Mouse (Mus musculus) fat pad, adult 2 months (tissue): ENCODE measurements at regions not wholly inside any gene's neighbourhood (a gene's known extent, or its start where the extent isn't known, plus 50 kb on each side); places are given as distances from the start of the nearest gene placed in this dataset.

Experiments
- DNase-seq: peaks from one replicate; pipeline ENCODE4 v3.0.0-alpha.2; 2011; ENCODE audit warnings: low read depth, low spot score; ENCODE audit errors: extremely low read depth

GRCm38 (mm10) chr9:113601451-113601850 is 106.6 kb downstream of the Pdcd6ip start:
- DNase-seq, result no peak

DNA sequence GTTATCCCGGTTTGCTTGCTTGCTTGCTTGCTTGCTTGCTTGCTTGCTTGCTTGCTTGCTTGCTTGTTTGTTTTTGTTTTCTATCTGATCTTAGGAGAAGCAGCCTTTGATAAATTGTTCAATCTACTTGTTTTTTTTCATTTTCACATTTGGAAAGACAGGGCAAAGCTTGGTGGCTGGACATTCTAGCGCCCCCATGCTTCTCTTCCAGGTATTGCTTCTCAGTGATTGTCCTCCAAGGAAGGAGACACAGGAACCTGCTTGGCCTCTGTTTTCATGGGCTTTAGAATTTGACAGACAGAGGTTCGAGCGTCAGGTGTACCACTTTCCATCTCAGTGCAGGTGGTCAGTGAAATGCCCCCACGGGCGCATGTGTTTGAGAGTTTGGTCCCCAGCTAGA is 120.8 kb downstream of the Pdcd6ip start:
- no peak for DNase-seq

DNA sequence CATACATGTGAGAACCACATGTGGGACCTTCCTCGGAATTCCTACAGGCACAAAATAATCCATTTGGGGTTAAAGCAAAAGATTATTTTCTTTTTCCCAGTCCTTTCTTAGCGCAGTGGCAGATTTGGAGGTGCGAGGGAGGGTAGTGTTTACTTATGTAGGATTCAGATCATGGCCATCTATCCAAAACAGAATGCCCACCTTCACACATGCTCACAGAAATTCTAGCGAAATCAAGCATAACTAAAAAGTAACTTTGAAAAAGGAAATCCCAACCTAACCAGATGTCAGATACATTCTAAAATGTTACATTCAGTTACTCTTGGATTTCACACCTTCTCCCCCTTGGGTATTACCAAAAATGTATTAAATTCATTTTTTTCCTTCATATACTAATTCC is 121.6 kb downstream of the Pdcd6ip start:
- DNase-seq, result no peak

DNA sequence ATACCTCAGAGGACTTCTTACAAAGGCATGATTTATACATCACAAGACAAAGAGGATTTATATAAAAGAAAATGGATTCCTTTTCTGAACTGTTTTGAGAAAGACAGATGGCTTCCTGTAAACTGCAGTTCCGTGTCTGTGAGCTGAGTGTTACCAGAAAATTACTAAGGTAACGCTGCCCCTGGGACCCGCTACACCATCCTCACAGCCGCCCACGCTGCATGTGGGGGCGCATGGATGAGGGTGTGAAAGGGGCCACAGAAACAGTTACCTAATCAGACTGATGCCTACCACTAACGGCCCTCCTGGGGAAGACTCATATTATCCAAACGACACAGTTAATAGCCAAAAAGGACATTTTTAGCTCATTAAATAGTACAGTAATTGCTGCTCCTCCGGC is 129.8 kb downstream of the Pdcd6ip start:
- DNase-seq, result no peak

DNA sequence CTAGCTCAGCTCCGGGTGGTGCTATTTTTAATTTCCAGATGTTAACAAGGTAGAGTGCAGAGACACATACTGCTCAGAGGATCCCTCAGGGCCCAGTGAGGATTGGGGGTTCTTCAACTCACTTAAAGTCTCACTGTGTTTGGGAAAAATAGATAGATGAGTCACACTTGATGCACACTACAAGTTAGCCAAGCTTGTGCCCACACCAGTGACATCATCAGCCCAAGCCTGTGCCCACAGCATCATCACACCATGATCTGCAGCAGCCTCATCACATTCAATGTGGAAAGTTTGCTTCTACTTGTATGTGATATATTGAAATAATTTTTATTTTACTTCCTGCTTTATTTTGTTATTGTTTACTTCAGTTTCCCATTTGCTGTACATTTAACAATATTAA is 139.2 kb downstream of the Pdcd6ip start:
- DNase-seq, result no peak

GRCm38 (mm10) chr9:113567705-113568104 is 140.4 kb downstream of the Pdcd6ip start:
- no peak for DNase-seq

DNA sequence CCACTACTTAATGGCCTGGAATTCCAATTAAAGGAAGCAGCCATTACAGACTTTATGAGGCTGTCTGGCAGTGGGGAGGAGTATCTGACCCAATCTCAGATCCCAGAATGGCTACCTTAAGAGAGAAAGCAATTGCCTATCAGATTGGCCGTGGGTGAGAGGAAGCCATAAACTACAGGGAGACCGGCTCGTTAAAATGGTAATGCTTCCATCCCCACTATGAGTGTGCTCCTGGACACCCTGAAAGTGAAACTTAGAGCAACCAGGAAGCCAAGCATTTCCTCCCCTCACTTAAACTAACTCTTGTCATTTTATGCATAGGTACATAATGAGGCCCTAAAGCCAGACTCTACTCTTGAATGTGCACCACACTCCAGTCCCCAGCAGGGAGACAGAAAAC is 141.4 kb downstream of the Pdcd6ip start:
- DNase-seq, result no peak

GRCm38 (mm10) chr9:113553911-113554310 is 154.1 kb downstream of the Pdcd6ip start:
- no peak for DNase-seq

DNA sequence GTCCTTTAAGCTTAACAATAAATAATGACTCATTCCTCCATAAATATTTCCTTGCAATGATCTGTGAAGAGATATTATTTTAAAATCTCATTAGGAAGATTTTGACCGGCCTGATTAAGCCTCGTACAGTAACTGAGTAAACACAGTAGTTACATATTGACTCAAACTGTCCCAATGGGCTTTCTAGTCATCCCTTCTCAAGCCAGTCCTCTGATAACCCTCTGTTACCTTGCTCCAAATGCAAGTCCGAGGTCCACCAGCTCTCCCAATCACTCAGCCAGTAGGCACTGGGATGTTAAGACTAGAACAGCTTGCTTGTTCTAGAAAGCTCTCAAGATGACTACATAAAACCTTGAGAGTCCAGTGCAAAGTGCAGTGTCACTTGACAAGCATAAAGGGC is 160.6 kb downstream of the Pdcd6ip start:
- DNase-seq, result no peak

DNA sequence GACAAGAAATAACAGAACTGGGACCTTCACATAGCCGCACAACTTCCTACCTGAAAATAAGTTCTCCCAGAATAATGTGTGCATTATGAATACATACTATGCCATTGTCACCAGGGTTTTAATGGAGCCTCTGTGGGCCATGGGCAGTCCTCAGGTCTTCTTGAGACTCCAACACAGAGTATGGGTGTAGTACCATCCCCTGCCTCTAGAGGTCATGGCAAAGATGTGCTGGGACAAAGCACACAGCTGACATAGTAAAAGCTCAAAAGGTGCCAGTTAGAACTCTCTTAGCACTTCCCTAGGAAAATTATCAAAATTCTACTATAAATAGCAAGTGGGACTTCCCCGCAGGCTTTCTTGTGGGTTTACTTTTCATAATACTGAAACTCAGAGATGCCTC is 179.5 kb downstream of the Pdcd6ip start:
- DNase-seq, result no peak

DNA sequence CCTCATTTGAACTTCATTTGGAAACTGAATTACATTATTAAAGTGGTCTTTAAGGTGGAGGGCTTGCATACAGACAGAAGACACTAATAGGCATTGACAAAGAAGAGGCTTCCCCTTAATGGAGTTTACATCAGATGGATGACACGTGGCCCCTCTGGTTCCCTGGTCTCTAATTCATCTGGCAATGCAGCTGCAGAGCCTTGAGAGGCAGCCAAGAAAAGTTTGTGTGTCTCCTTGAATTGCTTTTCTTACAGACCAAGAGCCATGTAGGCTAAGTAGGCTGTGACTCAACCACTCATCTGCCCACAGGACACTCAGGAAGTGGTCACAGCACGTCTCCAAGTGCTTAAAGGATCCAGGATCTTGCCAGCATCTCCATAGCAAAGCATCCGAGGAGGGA is 183.8 kb downstream of the Pdcd6ip start:
- no peak for DNase-seq

GRCm38 (mm10) chr9:113523173-113523572 is 184.9 kb downstream of the Pdcd6ip start:
- no peak for DNase-seq

- no peak for DNase-seq
These were observed 188.3 kb downstream of the Pdcd6ip start for GRCm38 (mm10) chr9:113519727-113520126.

- no peak for DNase-seq
These were observed 189.6 kb downstream of the Pdcd6ip start for GRCm38 (mm10) chr9:113518482-113518881.

DNA sequence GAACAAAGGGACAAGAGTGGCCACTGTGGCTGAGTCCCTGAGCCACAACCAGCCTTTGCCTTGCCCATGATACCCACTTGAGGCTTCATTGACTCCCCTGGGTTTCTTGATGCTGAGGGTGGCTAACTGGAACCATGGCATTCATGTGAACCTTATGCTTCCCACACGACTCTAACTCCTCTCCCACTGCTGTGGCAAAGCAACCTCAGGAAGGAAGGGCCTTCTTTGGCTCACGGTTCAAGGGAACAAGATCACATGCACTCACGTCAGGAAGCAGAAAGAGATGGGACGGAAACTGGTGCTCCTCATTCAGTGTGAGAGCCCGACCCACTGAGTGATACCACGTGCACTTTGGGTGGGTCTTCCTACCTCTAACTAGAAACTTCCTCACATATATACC is 190.3 kb downstream of the Pdcd6ip start:
- no peak for DNase-seq

- DNase-seq, result no peak
These were observed 192.4 kb downstream of the Pdcd6ip start for GRCm38 (mm10) chr9:113515703-113516020.

DNA sequence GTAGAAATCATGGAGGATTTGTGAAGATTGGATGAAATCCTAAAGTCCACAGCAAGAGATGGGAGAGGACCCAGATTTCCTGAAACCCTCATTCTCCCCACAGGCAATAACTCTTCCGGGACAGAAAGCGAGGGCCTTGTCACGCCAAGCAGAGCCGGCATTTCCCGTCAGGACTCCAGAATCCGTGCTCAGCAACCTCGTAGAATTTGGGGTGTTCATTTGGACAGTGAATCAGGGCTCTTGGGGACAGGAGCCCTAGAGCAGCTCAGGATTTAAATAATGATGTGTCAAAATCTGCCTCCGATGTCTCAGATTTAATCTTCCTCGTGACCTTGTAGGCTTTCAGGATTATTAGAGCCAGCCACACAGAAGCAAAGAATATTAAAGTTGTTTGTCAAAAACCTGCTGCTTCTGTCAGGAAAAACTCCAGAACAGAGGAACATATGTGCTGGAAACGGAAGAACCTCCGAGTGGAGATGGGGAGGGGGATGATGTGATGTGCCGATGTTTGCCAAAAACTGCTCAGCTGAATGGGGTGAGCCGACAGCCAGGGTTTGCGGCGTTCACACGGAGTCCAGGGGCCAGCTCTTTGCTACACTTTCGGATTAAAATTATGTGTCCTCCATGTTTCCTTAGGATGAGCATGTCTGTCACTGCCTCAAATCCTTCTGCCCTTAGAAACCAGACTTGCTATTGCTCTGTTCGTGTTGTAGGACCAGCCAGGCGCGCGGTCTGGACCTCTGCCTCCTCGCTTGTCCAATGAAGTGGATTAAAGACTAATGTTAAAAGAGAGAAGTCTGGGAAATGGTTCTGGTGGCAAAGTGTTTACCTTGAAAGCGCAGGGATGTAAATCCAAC is 193.0 kb downstream of the Pdcd6ip start:
- DNase-seq, result no peak

GRCm38 (mm10) chr9:113511302-113511701 is 196.8 kb downstream of the Pdcd6ip start:
- DNase-seq, result no peak

DNA sequence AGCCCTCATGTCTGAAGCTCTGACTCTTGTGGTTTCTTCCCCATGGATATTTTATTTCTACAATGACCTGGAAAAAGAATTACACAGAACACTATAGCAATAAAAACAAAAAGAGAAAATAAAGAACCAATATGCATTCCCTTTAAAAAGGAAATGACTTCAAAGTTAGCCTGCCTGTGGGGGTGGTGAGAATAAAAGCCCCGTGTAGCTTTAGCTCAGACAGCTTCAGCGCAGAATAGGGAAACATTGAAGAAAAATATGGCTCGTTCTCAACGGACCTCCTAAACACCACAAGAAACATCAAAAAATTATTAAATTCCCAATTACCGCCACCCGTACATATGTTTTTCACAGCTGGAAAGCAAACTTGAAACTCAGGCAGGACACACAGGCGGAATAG is 198.7 kb downstream of the Pdcd6ip start:
- DNase-seq, result no peak

DNA sequence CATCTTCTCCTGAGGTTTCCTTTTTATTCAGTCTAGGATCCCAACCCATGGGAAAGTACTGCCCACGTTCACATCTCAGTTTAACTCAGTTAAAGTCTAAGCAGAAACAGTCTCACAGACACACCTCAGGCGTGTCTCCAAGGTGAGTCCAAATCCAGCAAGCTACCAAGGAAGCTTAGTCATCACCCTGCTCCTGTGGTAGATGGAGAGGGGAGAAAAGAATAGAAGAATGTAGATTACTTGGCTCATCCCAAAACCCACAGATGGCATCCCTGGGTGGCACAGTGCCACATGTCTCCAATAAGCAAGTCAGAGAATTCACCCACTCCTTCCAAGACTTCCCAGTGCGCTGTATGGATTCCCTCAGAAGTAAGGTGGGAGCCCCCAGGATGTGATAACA is 199.2 kb downstream of the Pdcd6ip start:
- DNase-seq, result no peak

GRCm38 (mm10) chr9:113507561-113508460 is 200.2 kb downstream of the Pdcd6ip start:
- no peak for DNase-seq

GRCm38 (mm10) chr9:113499246-113499645 is 208.8 kb downstream of the Pdcd6ip start:
- no peak for DNase-seq
